ENCODE assay signal across 11 mouse cellular contexts in the genomic region with DNA sequence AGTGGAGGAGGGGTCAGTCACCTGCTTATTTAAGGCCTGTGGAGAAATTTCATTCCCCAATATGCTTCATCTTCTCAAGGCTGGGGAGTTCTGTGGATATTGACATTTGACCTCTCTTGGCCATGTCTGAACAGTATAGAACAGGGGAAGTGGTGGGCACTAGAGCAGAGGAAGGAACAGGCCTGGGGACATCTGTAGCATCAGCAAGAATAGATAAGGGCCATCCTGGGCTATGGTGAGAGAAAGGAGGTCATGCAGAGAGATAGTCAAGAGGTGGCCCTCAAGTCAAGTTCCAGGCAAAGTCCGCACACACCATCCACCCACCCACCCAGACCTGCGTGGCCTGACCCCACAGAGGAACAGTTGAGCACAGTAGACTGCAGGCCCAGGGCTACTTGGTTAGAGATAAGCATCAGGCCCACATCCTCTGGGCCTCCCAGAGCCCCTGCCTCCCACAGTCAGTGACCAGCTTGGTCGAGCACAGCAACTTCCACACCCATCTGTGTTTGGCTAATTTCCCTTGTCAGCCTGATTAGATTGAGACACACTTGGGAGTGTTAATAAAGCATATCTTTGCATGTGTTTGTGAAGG. TPM values are rescaled to one million over a fixed set of nuclear protein-coding genes. Genes with fewer than 3 reads are reported as not detected.
DNase-seq lines count a peak whose midpoint lies in the region; ATAC-seq and TF ChIP-seq lines count a peak whose summit lies in the region.
"Had no signal": no experiment of that assay in that cellular context is flagged by ENCODE, and none has a peak within 500 bp of the region (broad histone marks: within the 10 kb centered on the region; RNA-seq: fewer than 3 reads in every experiment).

No protein-coding gene starts in this region.

- H3K9ac ChIP-seq in hindbrain, embryonic 14.5 days, result no peak overlapping the region
- no peak overlapping the region for H3K9ac ChIP-seq in stomach, postnatal 0 days (ENCODE audit: low read length)

- peaks cover 58% of the 10 kb centered on the region for H3K4me1 ChIP-seq in hindbrain, embryonic 14.5 days (replicated peaks; ENCODE audit: control insufficient read depth, insufficient read depth, low read length)
- H3K4me1 ChIP-seq in stomach, postnatal 0 days (replicated peaks; ENCODE audit: control insufficient read depth, insufficient read depth), result peaks cover 34% of the 10 kb centered on the region

- peak overlapping the region; percentile 70 for H3K27ac ChIP-seq in gastrocnemius, adult 2 months
- H3K27ac ChIP-seq in hindbrain, embryonic 14.5 days, result peak overlapping the region; percentile 69; the same call in 1 of the 2 replicates
- H3K27ac ChIP-seq in stomach, postnatal 0 days (replicated peaks), result peak overlapping the region; percentile 30

- peaks cover 36% of the 10 kb centered on the region for H3K36me3 ChIP-seq in hindbrain, embryonic 14.5 days (replicated peaks; ENCODE audit: control insufficient read depth, insufficient read depth)
- peaks cover 8% of the 10 kb centered on the region; the same call in 1 of the 2 replicates for H3K36me3 ChIP-seq in stomach, postnatal 0 days (ENCODE audit: control insufficient read depth, insufficient read depth, low read length)

- TF ChIP-seq CTCF in gastrocnemius, adult 2 months (IDR thresholded peaks at IDR 0.05), result no peak
- no peak for TF ChIP-seq CTCF in stomach, postnatal 0 days (IDR thresholded peaks at IDR 0.05; ENCODE audit: low read depth)

- ATAC-seq in hindbrain, embryonic 14.5 days (ENCODE audit: low FRiP score), result peak; percentile 61
- 0 out of 2 replicates have a peak, but pooled peaks have one; percentile 17 for ATAC-seq in stomach, postnatal 0 days (ENCODE audit: low FRiP score, low TSS enrichment)
- no peak for ATAC-seq in erythroid progenitor cell, adult 5-6 weeks (replicated peaks; ENCODE audit: low FRiP score, poor library complexity, severe bottlenecking)
- ATAC-seq: CD4-positive, CD25-positive, alpha-beta regulatory T cell, adult 4 months had no signal

- H3K4me3 ChIP-seq in gastrocnemius, adult 2 months, result no peak overlapping the region
- H3K4me3 ChIP-seq in hindbrain, embryonic 14.5 days (replicated peaks; ENCODE audit: low read length), result no peak overlapping the region
- H3K4me3 ChIP-seq in stomach, postnatal 0 days (ENCODE audit: low read depth, low read length), result no peak overlapping the region
- H3K4me3 ChIP-seq: erythroblast, embryonic 14.5 days had no signal

- H3K4me2 ChIP-seq in hindbrain, embryonic 14.5 days (replicated peaks), result no peak overlapping the region
- peak overlapping the region; percentile 17; the same call in 1 of the 2 replicates for H3K4me2 ChIP-seq in stomach, postnatal 0 days (replicated peaks; ENCODE audit: low read depth)

- no peak for DNase-seq in gastrocnemius, adult 2 months
- no peak for DNase-seq in gastrocnemius, postnatal 10 days
- peak; percentile 28 for DNase-seq in testis, postnatal 14 days (ENCODE audit: low spot score)
- DNase-seq in testis, postnatal 10 days (ENCODE audit: low spot score), result no peak
- no peak for DNase-seq in hindbrain, embryonic 14.5 days (ENCODE audit: low spot score)
- no peak for DNase-seq in stomach, postnatal 0 days (ENCODE audit: low spot score)
- DNase-seq in Muller cell, postnatal 12 days (ENCODE audit: inconsistent ontology term), result no peak
- DNase-seq: thymus, postnatal 4 days had no signal

- 45% methylated on average over 3 of the region's 3 CpGs for WGBS in hindbrain, embryonic 14.5 days
- 56% methylated on average over 3 of the region's 3 CpGs for WGBS in stomach, postnatal 0 days

- intact Hi-C loops in gastrocnemius, adult 2 months (cut with DNase I), result no loop called here

- TF ChIP-seq EP300 in stomach, postnatal 0 days (optimal IDR thresholded peaks at IDR 0.05), result no peak

- no peaks in the 10 kb centered on the region for H3K27me3 ChIP-seq in hindbrain, embryonic 14.5 days (ENCODE audit: control insufficient read depth, insufficient read depth, low read length)
- H3K27me3 ChIP-seq in stomach, postnatal 0 days (ENCODE audit: control insufficient read depth, insufficient read depth, low read length), result no peaks in the 10 kb centered on the region

- H3K9me3 ChIP-seq in hindbrain, embryonic 14.5 days (ENCODE audit: control insufficient read depth, low read length), result no peaks in the 10 kb centered on the region
- no peaks in the 10 kb centered on the region for H3K9me3 ChIP-seq in stomach, postnatal 0 days (ENCODE audit: control insufficient read depth, low read length)

RNA-seq across cellular contexts. Expression of gene Itm2c, which starts 7.5 kb away (rescaled TPM):
- total RNA-seq in gastrocnemius, adult 2 months (2021), result 10 to 100 TPM; 22.3 to 23.1 TPM
- 10 to 100 TPM; 59.7 to 68.9 TPM for total RNA-seq in gastrocnemius, postnatal 10 days (2021)
- 124 and 127 TPM in 2 replicates for polyA plus RNA-seq in hindbrain, embryonic 14.5 days (2014; fragmentation: Nextera tagmentation; extraction: Ambion mirVana)
- 134 and 147 TPM in 2 replicates for polyA plus RNA-seq in stomach, postnatal 0 days (2015; fragmentation: Nextera tagmentation; extraction: Ambion mirVana)
- 3.4 and 9.4 TPM in 2 replicates for total RNA-seq in erythroid progenitor cell, adult 5-6 weeks (2015; ENCODE audit: low replicate concordance)
- total RNA-seq in erythroid progenitor cell, adult 5-6 weeks (2017; ENCODE audit: low replicate concordance), result 6.3 and 12.1 TPM in 2 replicates

RNA-seq across cellular contexts. Expression of gene 4933407L21Rik, which starts 26.7 kb away (rescaled TPM):
- total RNA-seq in gastrocnemius, adult 2 months (2021), result under 1 TPM in 1 of 2 experiments, not detected in 1; 0.36 TPM
- total RNA-seq in gastrocnemius, postnatal 10 days (2021), result not detected
- 4.8 and 7.5 TPM in 2 replicates for polyA plus RNA-seq in hindbrain, embryonic 14.5 days (2014; fragmentation: Nextera tagmentation; extraction: Ambion mirVana)
- polyA plus RNA-seq in stomach, postnatal 0 days (2015; fragmentation: Nextera tagmentation; extraction: Ambion mirVana), result 0.16 and 0.18 TPM in 2 replicates
- total RNA-seq in erythroid progenitor cell, adult 5-6 weeks (2015; ENCODE audit: low replicate concordance), result not detected in 2 replicates
- not detected in 2 replicates for total RNA-seq in erythroid progenitor cell, adult 5-6 weeks (2017; ENCODE audit: low replicate concordance)
- polyA plus RNA-seq: erythroblast, embryonic 14.5 days had no signal

RNA-seq across cellular contexts. Expression of gene Gpr55, which starts 59.2 kb away (rescaled TPM):
- not detected for total RNA-seq in gastrocnemius, adult 2 months (2021)
- not detected for total RNA-seq in gastrocnemius, postnatal 10 days (2021)
- 0.09 and 0.13 TPM in 2 replicates for polyA plus RNA-seq in hindbrain, embryonic 14.5 days (2014; fragmentation: Nextera tagmentation; extraction: Ambion mirVana)
- polyA plus RNA-seq in stomach, postnatal 0 days (2015; fragmentation: Nextera tagmentation; extraction: Ambion mirVana), result 0.08 and 0.16 TPM in 2 replicates
- total RNA-seq in erythroid progenitor cell, adult 5-6 weeks (2015; ENCODE audit: low replicate concordance), result not detected in 2 replicates
- 0.39 TPM in 1 of 2 replicates, not detected in the other for total RNA-seq in erythroid progenitor cell, adult 5-6 weeks (2017; ENCODE audit: low replicate concordance)
- polyA plus RNA-seq: erythroblast, embryonic 14.5 days had no signal
